ENCODE assay signal across 8 mouse cellular contexts in genomic region chr2:118903333-118903741, GRCm38 (mm10). TPM values are rescaled to one million over a fixed set of nuclear protein-coding genes. Genes with fewer than 3 reads are reported as not detected.
DNase-seq lines count a peak whose midpoint lies in the region; ATAC-seq lines count a peak whose summit lies in the region.

No protein-coding gene starts in this region.

- peak overlapping the region; percentile 99 for H3K4me2 ChIP-seq in hindbrain, embryonic 11.5 days (replicated peaks; ENCODE audit: low read depth, low read length)
- H3K4me2 ChIP-seq in midbrain, embryonic 12.5 days (replicated peaks): peak overlapping the region; percentile 97

- peaks cover 21% of the 10 kb centered on the region for H3K27me3 ChIP-seq in hindbrain, embryonic 11.5 days (ENCODE audit: control insufficient read depth, insufficient read depth, low read length)
- peaks cover 42% of the 10 kb centered on the region for H3K27me3 ChIP-seq in midbrain, embryonic 12.5 days

- no peak overlapping the region for H3K27ac ChIP-seq in hindbrain, embryonic 11.5 days (ENCODE audit: low read depth, low read length)
- H3K27ac ChIP-seq in midbrain, embryonic 12.5 days (replicated peaks): no peak overlapping the region

- peak overlapping the region; percentile 83; the same call in 1 of the 2 replicates for H3K9ac ChIP-seq in hindbrain, embryonic 11.5 days (ENCODE audit: low read depth, low read length)
- peak overlapping the region; percentile 84 for H3K9ac ChIP-seq in midbrain, embryonic 12.5 days (replicated peaks)

- H3K4me3 ChIP-seq in hindbrain, embryonic 11.5 days (ENCODE audit: low read depth, low read length): peak overlapping the region; percentile 93
- H3K4me3 ChIP-seq in midbrain, embryonic 12.5 days: peak overlapping the region; percentile 68

- DNase-seq in left cerebral cortex, postnatal 4 days: peak; percentile 65
- DNase-seq in left cerebral cortex, postnatal 14 days (ENCODE audit: low spot score in 2 of 2): no peak
- DNase-seq in cerebellum, postnatal 36 days: peak; percentile 47 to 55
- DNase-seq in hindbrain, embryonic 11.5 days (ENCODE audit: low spot score): peak; percentile 30
- DNase-seq in spleen, adult 18-20 months: no peak
- no peak for DNase-seq in spleen, postnatal 14 days (ENCODE audit: low spot score in 2 of 2)
- no peak for DNase-seq in adrenal gland, adult 18-20 months (ENCODE audit: low spot score in 2 of 2)

- H3K36me3 ChIP-seq in hindbrain, embryonic 11.5 days (ENCODE audit: control insufficient read depth, insufficient read depth, low read length): no peaks in the 10 kb centered on the region
- no peaks in the 10 kb centered on the region for H3K36me3 ChIP-seq in midbrain, embryonic 12.5 days

- 12% methylated on average over 10 of the region's 10 CpGs for WGBS in hindbrain, embryonic 11.5 days
- WGBS in midbrain, embryonic 12.5 days: 9% methylated on average over 10 of the region's 10 CpGs

- no peak for ATAC-seq in hindbrain, embryonic 11.5 days (ENCODE audit: low FRiP score)
- ATAC-seq in midbrain, embryonic 12.5 days (ENCODE audit: low FRiP score, low read depth): no peak

- intact Hi-C loops in left cerebral cortex, postnatal 4 days (cut with DNase I): loop anchor here (5.0 kb wide), 1 partner anchor 74 kb away; no protein-coding TSS in a partner anchor
- intact Hi-C loops in left cerebral cortex, postnatal 14 days (cut with DNase I): no loop called here

- no peaks in the 10 kb centered on the region for H3K9me3 ChIP-seq in hindbrain, embryonic 11.5 days (ENCODE audit: control insufficient read depth, low read length)
- no peaks in the 10 kb centered on the region for H3K9me3 ChIP-seq in midbrain, embryonic 12.5 days

- peaks cover 18% of the 10 kb centered on the region for H3K4me1 ChIP-seq in hindbrain, embryonic 11.5 days (replicated peaks; ENCODE audit: control insufficient read depth, insufficient read depth, low read length)
- peaks cover 48% of the 10 kb centered on the region for H3K4me1 ChIP-seq in midbrain, embryonic 12.5 days

RNA-seq across cellular contexts. Expression of gene Bahd1, which starts 3.2 kb away (rescaled TPM):
- 10 to 100 TPM; 32.3 to 35.6 TPM for total RNA-seq in left cerebral cortex, postnatal 4 days (2021)
- total RNA-seq in left cerebral cortex, postnatal 14 days (2021): 10 to 100 TPM; 35.8 to 37.5 TPM
- 2.1 TPM in 2 replicates for polyA plus RNA-seq in hindbrain, embryonic 11.5 days (2014; fragmentation: Nextera tagmentation; extraction: Ambion mirVana)
- polyA plus RNA-seq in midbrain, embryonic 12.5 days (2016; fragmentation: Nextera tagmentation; extraction: Ambion mirVana): 6.4 and 6.7 TPM in 2 replicates
- total RNA-seq in adrenal gland, adult 18-20 months (2021): 10 to 100 TPM; 37.4 to 39.4 TPM

RNA-seq across cellular contexts. Expression of gene Chst14, which starts 23.0 kb away (rescaled TPM):
- total RNA-seq in left cerebral cortex, postnatal 4 days (2021): 1 to 10 TPM; 4.0 to 4.3 TPM
- 1 to 10 TPM; 2.3 to 2.4 TPM for total RNA-seq in left cerebral cortex, postnatal 14 days (2021)
- 19.1 and 22.2 TPM in 2 replicates for polyA plus RNA-seq in hindbrain, embryonic 11.5 days (2014; fragmentation: Nextera tagmentation; extraction: Ambion mirVana)
- 14.5 and 19.5 TPM in 2 replicates for polyA plus RNA-seq in midbrain, embryonic 12.5 days (2016; fragmentation: Nextera tagmentation; extraction: Ambion mirVana)
- 1 to 10 TPM; 7.3 to 9.0 TPM for total RNA-seq in adrenal gland, adult 18-20 months (2021)

RNA-seq across cellular contexts. Expression of gene Ivd, which starts 41.6 kb away (rescaled TPM):
- 10 to 100 TPM; 50.7 to 57.6 TPM for total RNA-seq in left cerebral cortex, postnatal 4 days (2021)
- 10 to 100 TPM; 68.4 to 69.9 TPM for total RNA-seq in left cerebral cortex, postnatal 14 days (2021)
- polyA plus RNA-seq in hindbrain, embryonic 11.5 days (2014; fragmentation: Nextera tagmentation; extraction: Ambion mirVana): 42.1 and 45.0 TPM in 2 replicates
- polyA plus RNA-seq in midbrain, embryonic 12.5 days (2016; fragmentation: Nextera tagmentation; extraction: Ambion mirVana): 49.0 and 55.2 TPM in 2 replicates
- total RNA-seq in adrenal gland, adult 18-20 months (2021): 100 to 1,000 TPM; 205 to 414 TPM

Comparison
In these comparisons a context has a peak if more than half of its experiments do, and no peak if none do; other contexts are left out.
1. DNase-seq: peak in left cerebral cortex, postnatal 4 days (single experiment), cerebellum, postnatal 36 days (2 of 2) and hindbrain, embryonic 11.5 days (single experiment); none in left cerebral cortex, postnatal 14 days (0 of 2), spleen, adult 18-20 months (0 of 2), spleen, postnatal 14 days (0 of 2) and adrenal gland, adult 18-20 months (0 of 2).